Mouse (Mus musculus) C2C12 (cell line): Measurements from ENCODE around the gene Det1. TPM values are rescaled to one million over a fixed set of nuclear protein-coding genes. Genes with fewer than 3 reads are reported as not detected.
A peak's percentile ranks its signal among the peaks of the same experiment; 100 is the strongest.

Source experiments
- H3K27me3 ChIP-seq: one replicate; pipeline ENCODE4 v1.6.1; 2011; ENCODE audit not compliant: control insufficient read depth, insufficient read depth, insufficient read length
- H3K36me3 ChIP-seq: one replicate; pipeline ENCODE4 v1.6.1; 2011; ENCODE audit not compliant: control insufficient read depth, insufficient read depth
- H3K4me3 ChIP-seq: one replicate; pipeline ENCODE4 v1.5.1; 2011; ENCODE audit warnings: mild to moderate bottlenecking, control low read depth; ENCODE audit not compliant: poor library complexity, insufficient read depth, severe bottlenecking
- H3K79me2 ChIP-seq: one replicate; pipeline ENCODE4 v1.6.1; 2011; ENCODE audit not compliant: control insufficient read depth, insufficient read depth
- H3K79me3 ChIP-seq: one replicate; pipeline ENCODE4 v1.6.1; 2011; ENCODE audit warnings: low read depth, control low read depth
- H3ac ChIP-seq: one replicate; pipeline ENCODE3; 2011; ENCODE audit warnings: low read depth; ENCODE audit not compliant: control insufficient read depth, insufficient read length
- CEBPB ChIP-seq: IDR thresholded peaks from one replicate; pipeline ENCODE4 v1.6.1; 2011; ENCODE audit warnings: low read depth, mild to moderate bottlenecking, control low read depth, moderate library complexity
- CTCF ChIP-seq: IDR thresholded peaks from one replicate; pipeline ENCODE4 v1.5.1; 2011; ENCODE audit not compliant: control insufficient read depth, insufficient read depth, insufficient read length
- FOSL1 ChIP-seq: IDR thresholded peaks from one replicate; pipeline ENCODE4 v1.8.0; 2011; ENCODE audit warnings: mild to moderate bottlenecking, low read length; ENCODE audit not compliant: poor library complexity, insufficient read depth, severe bottlenecking
- MAX ChIP-seq: IDR thresholded peaks from one replicate; pipeline ENCODE4 v1.6.1; 2011; ENCODE audit warnings: mild to moderate bottlenecking, control low read depth
- MYOD1 ChIP-seq: IDR thresholded peaks from one replicate; pipeline ENCODE4 v1.6.1; 2011; ENCODE audit warnings: low read depth; ENCODE audit not compliant: control insufficient read depth, insufficient read length
- MYOG ChIP-seq: IDR thresholded peaks from one replicate; pipeline ENCODE4 v1.6.1; 2011; ENCODE audit not compliant: control insufficient read depth, insufficient read length; ENCODE audit errors: extremely low read depth
- USF1 ChIP-seq: IDR thresholded peaks from one replicate; pipeline ENCODE4 v1.6.1; 2011; ENCODE audit warnings: low read depth, mild to moderate bottlenecking, control low read depth, moderate library complexity
- polyA plus RNA-seq: library from polyadenylated mRNA; unstranded; fragments of >200 nt; fragmentation: generic; extraction: Trizol; gene quantifications from one replicate; pipeline ENCODE4 v1.2.1, GENCODE M21; 2012; ENCODE audit warnings: missing spikeins

Det1 gene
- polyA plus RNA-seq, 1 experiment, result 13.1 TPM

GRCm38 (mm10) chr7:78863796-78864445, 16.9 kb upstream of the Det1 start:
- no peak for TF ChIP-seq CEBPB
- no peak for TF ChIP-seq MYOG
- TF ChIP-seq MAX, result no peak
- TF ChIP-seq CTCF, result no peak
- TF ChIP-seq FOSL1, result no peak
- TF ChIP-seq MYOD1, result no peak
- no peak for TF ChIP-seq USF1
- Histone ChIP-seq H3K36me3 (no peaks in the 10 kb centered on the region), H3K79me3 (no peaks in the 10 kb centered on the region), H3K4me3 (no peak overlapping the region), H3K27me3 (peaks cover 53% of the 10 kb centered on the region), H3K79me2 (no peaks in the 10 kb centered on the region), H3ac (no peak overlapping the region)

- H3K36me3 ChIP-seq, result no peaks in the 10 kb centered on the region
- no peaks in the 10 kb centered on the region for H3K79me2 ChIP-seq
- H3ac ChIP-seq, result no peak overlapping the region
- no peak overlapping the region for H3K4me3 ChIP-seq
- TF ChIP-seq MYOD1 (no peak), FOSL1 (no peak), MAX (no peak)
- H3K79me3 ChIP-seq, result no peaks in the 10 kb centered on the region
- peaks cover 36% of the 10 kb centered on the region for H3K27me3 ChIP-seq
These were observed 8.1 kb upstream of the Det1 start for GRCm38 (mm10) chr7:78855044-78855655.

DNA sequence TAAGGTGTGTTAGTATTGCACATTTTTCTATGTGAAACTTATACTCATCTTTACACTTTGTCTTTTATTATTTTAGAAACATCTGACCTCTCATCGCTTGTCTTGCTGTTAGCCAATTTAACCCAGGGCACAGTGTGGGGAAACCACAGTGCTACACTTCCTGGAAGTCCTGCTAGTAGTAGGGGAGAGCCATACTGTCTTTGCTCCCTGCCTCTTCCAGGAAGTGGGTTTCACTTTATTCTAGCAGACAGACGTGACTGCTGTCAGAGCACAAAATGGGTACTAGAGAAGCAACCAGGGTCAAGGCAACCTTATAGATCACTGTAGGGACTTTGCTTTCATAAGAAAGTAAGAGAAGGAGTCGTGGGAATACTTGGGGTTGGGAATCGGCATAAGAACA, 7.0 kb upstream of the Det1 start:
- no peaks in the 10 kb centered on the region for H3K79me2 ChIP-seq
- H3K79me3 ChIP-seq, result no peaks in the 10 kb centered on the region
- no peak overlapping the region for H3K4me3 ChIP-seq
- peaks cover 31% of the 10 kb centered on the region for H3K27me3 ChIP-seq
- no peaks in the 10 kb centered on the region for H3K36me3 ChIP-seq
- no peak overlapping the region for H3ac ChIP-seq
- TF ChIP-seq FOSL1, result no peak
- no peak for TF ChIP-seq CTCF
- no peak for TF ChIP-seq CEBPB
- TF ChIP-seq MYOG, result no peak
- TF ChIP-seq MAX, result no peak
- TF ChIP-seq USF1, result no peak
- TF ChIP-seq MYOD1, result no peak

- Histone ChIP-seq H3K27me3 (no peaks in the 10 kb centered on the region), H3K36me3 (peaks cover 8% of the 10 kb centered on the region), H3K79me3 (no peaks in the 10 kb centered on the region), H3K4me3 (peak overlapping the region; percentile 52), H3ac (peak overlapping the region; percentile 94), H3K79me2 (peaks cover 18% of the 10 kb centered on the region)
- no peak for TF ChIP-seq FOSL1
- no peak for TF ChIP-seq CEBPB
- TF ChIP-seq MYOG, result no peak
- TF ChIP-seq MYOD1, result no peak
These were observed 872 bp downstream of the Det1 start for GRCm38 (mm10) chr7:78846066-78846716.

DNA sequence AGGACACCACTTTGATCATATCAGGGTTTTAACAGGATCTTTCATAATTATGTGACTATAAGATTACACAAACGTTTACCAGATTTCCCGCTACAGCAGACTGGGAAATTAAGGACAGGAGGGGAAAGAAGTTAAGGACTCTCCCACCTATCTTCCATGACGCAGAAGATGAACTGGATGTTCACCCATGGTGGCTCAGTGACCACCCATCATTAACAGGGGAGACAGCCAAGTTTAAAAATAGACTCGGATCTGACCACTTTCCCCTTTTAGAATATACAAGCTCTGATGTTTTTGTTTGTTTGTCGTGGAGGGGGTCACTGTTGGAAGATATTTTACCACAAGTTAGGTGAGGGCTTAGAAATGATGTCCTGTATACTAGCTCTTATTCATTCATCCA, 5.5 kb downstream of the Det1 start:
- Histone ChIP-seq H3ac (no peak overlapping the region), H3K79me3 (no peaks in the 10 kb centered on the region), H3K4me3 (no peak overlapping the region), H3K36me3 (peaks cover 18% of the 10 kb centered on the region), H3K79me2 (peaks cover 15% of the 10 kb centered on the region), H3K27me3 (no peaks in the 10 kb centered on the region)
- TF ChIP-seq MYOD1 (no peak), CEBPB (no peak), FOSL1 (no peak), USF1 (no peak), MYOG (no peak)

- Histone ChIP-seq H3K79me3 (no peaks in the 10 kb centered on the region), H3ac (no peak overlapping the region), H3K27me3 (no peaks in the 10 kb centered on the region), H3K4me3 (no peak overlapping the region), H3K36me3 (peaks cover 10% of the 10 kb centered on the region), H3K79me2 (no peaks in the 10 kb centered on the region)
- no peak for TF ChIP-seq MAX
- no peak for TF ChIP-seq CTCF
- no peak for TF ChIP-seq CEBPB
- no peak for TF ChIP-seq USF1
- no peak for TF ChIP-seq MYOG
- no peak for TF ChIP-seq FOSL1
- TF ChIP-seq MYOD1, result no peak
These were observed 9.8 kb downstream of the Det1 start for GRCm38 (mm10) chr7:78837250-78837649.
